Mouse (Mus musculus) embryonic facial prominence, embryonic 13.5 days (tissue): ENCODE measurements around the gene Cacna2d1. TPM values are rescaled to one million over a fixed set of nuclear protein-coding genes. Genes with fewer than 3 reads are reported as not detected.

Source experiments
- ATAC-seq: fragments of 200-750 bp; cut with Nextera tagmentation; 2 replicates; pipeline ENCODE4 v1.8.0; 2017; ENCODE audit warnings: low read depth; ENCODE audit not compliant: insufficient number of reproducible peaks, insufficient read depth, low FRiP score, low TSS enrichment
- H3K27ac ChIP-seq: fragments of 300-500 bp; sonication (generic); 2 replicates; pipeline ENCODE4 v1.5.1; 2015; ENCODE audit warnings: moderate library complexity, mild to moderate bottlenecking, inconsistent platforms
- H3K27me3 ChIP-seq: fragments of 300-500 bp; sonication (generic); 2 replicates; pipeline ENCODE4 v1.6.1; 2015; ENCODE audit warnings: mild to moderate bottlenecking, inconsistent platforms
- H3K36me3 ChIP-seq: fragments of 300-500 bp; sonication (generic); 2 replicates; pipeline ENCODE4 v1.6.1; 2015; ENCODE audit warnings: mild to moderate bottlenecking, inconsistent platforms
- H3K4me1 ChIP-seq: fragments of 300-500 bp; sonication (generic); 2 replicates; pipeline ENCODE4 v1.6.1; 2015; ENCODE audit warnings: inconsistent platforms
- H3K4me2 ChIP-seq: fragments of 300-500 bp; sonication (generic); 2 replicates; pipeline ENCODE4 v1.6.1; 2015; ENCODE audit warnings: moderate library complexity, mild to moderate bottlenecking, inconsistent platforms
- H3K4me3 ChIP-seq: fragments of 300-500 bp; sonication (generic); 2 replicates; pipeline ENCODE4 v1.5.1; 2015; ENCODE audit warnings: mild to moderate bottlenecking, inconsistent platforms
- H3K9ac ChIP-seq: fragments of 300-500 bp; sonication (generic); 2 replicates; pipeline ENCODE4 v1.6.1; 2015; ENCODE audit warnings: mild to moderate bottlenecking, inconsistent platforms
- H3K9me3 ChIP-seq: fragments of 300-500 bp; sonication (generic); 2 replicates; pipeline ENCODE4 v1.6.1; 2016; ENCODE audit warnings: inconsistent platforms
- WGBS: fragments of 180-500 bp; shearing (Covaris S2); methylation state at CpG from one replicate; pipeline ENCODE4 v1.1.7; 2015; ENCODE audit warnings: mixed read lengths; 5-methylcytosine and 5-hydroxymethylcytosine counted together
- polyA plus RNA-seq: library from polyadenylated mRNA; unstranded; fragments of >200 nt; fragmentation: Nextera tagmentation; extraction: Ambion mirVana; gene quantifications from 2 replicates; pipeline ENCODE4 v1.2.1, GENCODE M21; 2015

The Cacna2d1 gene
- polyA plus RNA-seq, result 11.4 and 14.0 TPM in 2 replicates

- Histone ChIP-seq H3K27me3 (peaks cover 33% of the 10 kb centered on the region), H3K4me2 (peak within 1 kb of the TSS; percentile 81), H3K4me1 (peaks cover 19% of the 10 kb centered on the region), H3K27ac (peak within 1 kb of the TSS; percentile 78), H3K36me3 (no peaks in the 10 kb centered on the region), H3K9ac (peak within 1 kb of the TSS; percentile 84), H3K4me3 (peak within 1 kb of the TSS; percentile 67), H3K9me3 (no peaks in the 10 kb centered on the region)
- ATAC-seq, result peak; percentile 85
- under 1% methylated on average over 66 of the region's 120 CpGs for WGBS
These were observed at the start of gene Cacna2d1 for GRCm38 (mm10) chr5:15934376-15935233. Gene Cacna2d1 (plus strand): TSS chr5:15934691.

DNA sequence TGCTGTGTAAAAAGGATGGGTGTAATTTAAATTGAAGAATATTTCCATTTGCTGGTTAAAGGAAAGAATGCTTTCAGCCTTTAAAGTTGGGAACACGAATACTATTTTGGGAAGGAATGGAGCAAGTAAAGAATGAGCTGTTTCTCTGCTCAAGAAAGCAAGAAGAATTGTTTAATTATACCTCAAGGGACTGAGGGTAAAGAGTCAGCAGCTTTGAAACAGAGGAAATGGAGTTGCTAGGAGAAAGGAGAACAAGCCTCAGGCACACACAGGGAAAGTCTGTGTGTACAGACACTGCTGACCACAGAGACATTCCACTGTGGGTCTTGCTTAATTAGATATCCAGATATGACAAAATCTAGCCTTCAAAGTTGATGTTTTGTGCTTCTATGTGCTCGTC lies 39.4 kb upstream of the Cacna2d1 start:
- Histone ChIP-seq H3K27ac (no peak overlapping the region), H3K36me3 (no peaks in the 10 kb centered on the region), H3K4me3 (no peak overlapping the region), H3K4me1 (peaks cover 4% of the 10 kb centered on the region; the same call in 1 of the 2 replicates), H3K27me3 (no peaks in the 10 kb centered on the region), H3K4me2 (no peak overlapping the region), H3K9me3 (no peaks in the 10 kb centered on the region), H3K9ac (no peak overlapping the region)
- 29% methylated on average over 2 of the region's 2 CpGs for WGBS
- no peak for ATAC-seq

GRCm38 (mm10) chr5:15896706-15897105 lies 37.8 kb upstream of the Cacna2d1 start:
- H3K27ac ChIP-seq, result no peak overlapping the region
- H3K9me3 ChIP-seq, result peaks cover 8% of the 10 kb centered on the region; the same call in 1 of the 2 replicates
- no peak for ATAC-seq
- peaks cover 4% of the 10 kb centered on the region; the same call in 1 of the 2 replicates for H3K4me1 ChIP-seq
- WGBS, result 26% methylated on average over 3 of the region's 3 CpGs
- H3K27me3 ChIP-seq, result no peaks in the 10 kb centered on the region
- no peak overlapping the region for H3K4me3 ChIP-seq
- H3K4me2 ChIP-seq, result no peak overlapping the region
- no peak overlapping the region for H3K9ac ChIP-seq
- no peaks in the 10 kb centered on the region for H3K36me3 ChIP-seq

GRCm38 (mm10) chr5:15906446-15906845 lies 28.0 kb upstream of the Cacna2d1 start:
- Histone ChIP-seq H3K27me3 (no peaks in the 10 kb centered on the region), H3K9ac (no peak overlapping the region), H3K27ac (no peak overlapping the region), H3K4me2 (no peak overlapping the region), H3K9me3 (no peaks in the 10 kb centered on the region), H3K4me1 (no peaks in the 10 kb centered on the region), H3K4me3 (no peak overlapping the region), H3K36me3 (no peaks in the 10 kb centered on the region)
- ATAC-seq, result no peak
- 31% methylated on average over 3 of the region's 3 CpGs for WGBS

DNA sequence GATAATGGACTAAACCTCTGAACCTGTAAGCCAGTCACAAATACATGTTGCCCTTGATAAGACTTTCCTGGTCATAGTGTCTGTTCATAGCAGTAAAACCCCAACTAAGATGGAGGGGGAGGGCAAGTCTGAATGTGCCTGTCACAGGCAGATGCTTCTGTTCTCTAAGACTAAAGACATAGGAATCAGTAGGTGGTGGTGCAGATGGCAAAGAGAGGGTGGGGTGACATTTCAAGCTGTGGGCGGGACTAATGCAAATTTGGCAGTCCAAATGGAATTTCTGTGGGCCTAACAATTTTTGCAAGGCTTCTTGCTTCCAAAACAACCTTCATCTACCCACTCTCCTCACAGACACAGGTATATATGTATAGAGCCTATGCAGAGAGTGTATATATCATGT lies 19.6 kb upstream of the Cacna2d1 start:
- H3K9ac ChIP-seq, result no peak overlapping the region
- no peak for ATAC-seq
- H3K4me1 ChIP-seq, result no peaks in the 10 kb centered on the region
- WGBS, result 77% methylated on average over 1 of the region's 1 CpGs
- no peak overlapping the region for H3K4me3 ChIP-seq
- H3K9me3 ChIP-seq, result no peaks in the 10 kb centered on the region
- no peak overlapping the region for H3K4me2 ChIP-seq
- no peaks in the 10 kb centered on the region for H3K27me3 ChIP-seq
- H3K36me3 ChIP-seq, result no peaks in the 10 kb centered on the region
- no peak overlapping the region for H3K27ac ChIP-seq

- ATAC-seq, result no peak
- Histone ChIP-seq H3K9me3 (no peaks in the 10 kb centered on the region), H3K27me3 (peaks cover 15% of the 10 kb centered on the region), H3K27ac (no peak overlapping the region), H3K4me2 (no peak overlapping the region), H3K9ac (no peak overlapping the region), H3K36me3 (no peaks in the 10 kb centered on the region), H3K4me3 (no peak overlapping the region), H3K4me1 (peaks cover 1% of the 10 kb centered on the region)
- 72% methylated on average over 6 of the region's 6 CpGs for WGBS
These were observed 6.0 kb upstream of the Cacna2d1 start for GRCm38 (mm10) chr5:15928506-15928905.

GRCm38 (mm10) chr5:15933017-15933416 lies 1.5 kb upstream of the Cacna2d1 start:
- peaks cover 19% of the 10 kb centered on the region for H3K4me1 ChIP-seq
- no peaks in the 10 kb centered on the region for H3K36me3 ChIP-seq
- ATAC-seq, result no peak
- H3K27me3 ChIP-seq, result peaks cover 33% of the 10 kb centered on the region
- 19% methylated on average over 6 of the region's 6 CpGs for WGBS
- H3K27ac ChIP-seq, result no peak overlapping the region
- no peak overlapping the region for H3K9ac ChIP-seq
- H3K4me3 ChIP-seq, result no peak overlapping the region
- H3K9me3 ChIP-seq, result no peaks in the 10 kb centered on the region
- H3K4me2 ChIP-seq, result no peak overlapping the region

DNA sequence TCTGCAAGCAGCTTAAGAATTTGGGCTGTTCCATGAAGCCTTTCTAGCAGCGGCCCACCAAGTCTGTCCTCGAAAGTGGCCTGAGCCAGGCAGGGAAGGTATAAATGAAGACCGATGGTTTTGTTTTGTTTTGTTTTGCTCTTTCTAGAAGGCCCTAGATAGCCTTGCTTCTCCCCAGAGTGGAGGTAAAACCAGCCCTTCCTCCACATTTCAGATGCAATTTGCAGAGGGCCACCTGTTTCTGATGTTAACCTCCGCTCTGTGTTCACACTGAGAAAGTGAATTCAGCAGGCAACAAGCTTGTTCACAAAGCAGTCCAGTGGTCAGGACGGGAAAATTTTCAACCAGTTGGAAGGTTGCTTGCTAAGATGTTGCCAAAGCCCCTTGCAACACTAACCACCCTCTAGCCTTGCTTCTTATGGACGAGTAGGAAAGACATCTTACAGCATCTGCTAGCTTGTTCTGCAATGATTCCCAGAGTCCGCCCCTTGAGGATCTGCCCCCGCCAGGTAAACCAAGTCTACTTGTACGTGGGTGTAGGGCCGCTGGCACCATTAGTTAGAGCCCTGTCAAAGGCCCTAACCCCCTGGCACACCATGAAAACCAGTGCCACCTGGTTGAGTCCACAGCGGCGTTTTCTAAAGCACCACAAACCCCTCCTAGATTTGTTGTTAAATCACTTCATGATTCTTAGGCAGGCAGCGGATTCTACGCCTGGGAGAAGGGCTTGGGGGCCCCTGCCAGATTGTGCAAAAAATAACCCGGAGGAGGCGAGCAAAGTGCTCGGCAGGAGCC lies 713 bp upstream of the Cacna2d1 start:
- peak overlapping the region; percentile 84 for H3K9ac ChIP-seq
- H3K27ac ChIP-seq, result peak overlapping the region; percentile 78
- no peak for ATAC-seq
- H3K4me2 ChIP-seq, result peak overlapping the region; percentile 81
- peaks cover 33% of the 10 kb centered on the region for H3K27me3 ChIP-seq
- no peaks in the 10 kb centered on the region for H3K36me3 ChIP-seq
- H3K4me3 ChIP-seq, result peak overlapping the region; percentile 67
- WGBS, result 4% methylated on average over 17 of the region's 17 CpGs
- no peaks in the 10 kb centered on the region for H3K9me3 ChIP-seq
- peaks cover 19% of the 10 kb centered on the region for H3K4me1 ChIP-seq

GRCm38 (mm10) chr5:15935234-15935728 lies 790 bp downstream of the Cacna2d1 start:
- Histone ChIP-seq H3K9ac (peak overlapping the region; percentile 84), H3K36me3 (no peaks in the 10 kb centered on the region), H3K4me3 (peak overlapping the region; percentile 67), H3K9me3 (no peaks in the 10 kb centered on the region), H3K27me3 (peaks cover 33% of the 10 kb centered on the region), H3K27ac (peak overlapping the region; percentile 78), H3K4me2 (peak overlapping the region; percentile 81), H3K4me1 (peaks cover 19% of the 10 kb centered on the region)
- ATAC-seq, result 0 out of 2 replicates have a peak, but pooled peaks have one; percentile 49
- under 1% methylated on average over 27 of the region's 27 CpGs for WGBS

GRCm38 (mm10) chr5:15935831-15936710 lies 1.6 kb downstream of the Cacna2d1 start:
- H3K9ac ChIP-seq, result peak overlapping the region; percentile 36; the same call in 1 of the 2 replicates
- peak overlapping the region; percentile 81 for H3K4me2 ChIP-seq
- 27% methylated on average over 14 of the region's 14 CpGs for WGBS
- H3K4me1 ChIP-seq, result peaks cover 19% of the 10 kb centered on the region
- H3K36me3 ChIP-seq, result no peaks in the 10 kb centered on the region
- ATAC-seq, result no peak
- no peak overlapping the region for H3K27ac ChIP-seq
- no peaks in the 10 kb centered on the region for H3K9me3 ChIP-seq
- H3K27me3 ChIP-seq, result peaks cover 29% of the 10 kb centered on the region
- peak overlapping the region; percentile 67 for H3K4me3 ChIP-seq
